Mouse (Mus musculus) bone marrow macrophage, adult 2 months (primary cell): ENCODE measurements around the gene Nod1. TPM values are rescaled to one million over a fixed set of nuclear protein-coding genes. Genes with fewer than 3 reads are reported as not detected.
"Not testable (repeated sequence)": the region's sequence is repeated elsewhere in the genome, so short reads cannot be mapped to it uniquely, and the experiment has no call there.

Experiments used
- H3K27ac ChIP-seq: 2 replicates; pipeline ENCODE4 v1.5.1; 2012; ENCODE audit warnings: low read depth, low read length; ENCODE audit not compliant: insufficient read depth
- H3K4me1 ChIP-seq: 2 replicates; pipeline ENCODE4 v1.6.1; 2012; ENCODE audit warnings: low read length; ENCODE audit not compliant: control insufficient read depth, insufficient read depth
- H3K4me3 ChIP-seq: 2 replicates; pipeline ENCODE4 v1.5.1; 2012; ENCODE audit warnings: mild to moderate bottlenecking, low read length, moderate library complexity; ENCODE audit not compliant: insufficient read depth
- CTCF ChIP-seq: IDR thresholded peaks from 2 replicates; pipeline ENCODE4 v1.5.1; 2012; ENCODE audit warnings: low read depth, mild to moderate bottlenecking, low read length, moderate library complexity
- POLR2A ChIP-seq: IDR thresholded peaks from 2 replicates; pipeline ENCODE4 v1.6.1; 2012; ENCODE audit warnings: mild to moderate bottlenecking, low read depth, low read length, borderline replicate concordance
- polyA plus RNA-seq: library from polyadenylated mRNA; stranded (reverse); fragments of >200 nt; gene quantifications from 2 replicates; pipeline ENCODE4 v1.2.4, GENCODE M21; 2012; ENCODE audit not compliant: missing spikeins, insufficient read depth, insufficient read length

Gene Nod1
- polyA plus RNA-seq, 1 experiment, result 23.9 TPM

DNA sequence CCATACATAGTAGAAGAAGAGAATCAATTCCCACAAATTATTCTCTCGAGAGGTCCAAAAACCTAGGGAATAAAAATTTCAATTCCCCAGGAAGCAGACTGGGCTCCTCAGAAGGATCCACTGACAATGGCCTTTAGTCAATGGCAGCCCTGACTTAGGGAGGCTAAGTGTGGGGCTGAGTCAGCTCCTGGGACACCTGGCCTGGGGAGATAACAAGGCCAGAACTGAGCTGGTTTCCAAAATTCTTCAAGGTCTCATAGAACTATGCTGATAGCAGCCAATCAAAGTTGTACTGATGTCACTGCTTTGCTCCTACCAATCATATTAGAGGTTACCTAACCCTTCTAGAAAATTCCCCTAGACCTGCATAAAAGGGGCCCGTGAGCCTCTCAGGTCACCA lies 8.8 kb downstream of the Nod1 start:
- Histone ChIP-seq H3K4me3 (no peak overlapping the region), H3K4me1 (peaks cover 13% of the 10 kb centered on the region), H3K27ac (no peak overlapping the region)
- no peak for TF ChIP-seq POLR2A
- no peak for TF ChIP-seq CTCF

DNA sequence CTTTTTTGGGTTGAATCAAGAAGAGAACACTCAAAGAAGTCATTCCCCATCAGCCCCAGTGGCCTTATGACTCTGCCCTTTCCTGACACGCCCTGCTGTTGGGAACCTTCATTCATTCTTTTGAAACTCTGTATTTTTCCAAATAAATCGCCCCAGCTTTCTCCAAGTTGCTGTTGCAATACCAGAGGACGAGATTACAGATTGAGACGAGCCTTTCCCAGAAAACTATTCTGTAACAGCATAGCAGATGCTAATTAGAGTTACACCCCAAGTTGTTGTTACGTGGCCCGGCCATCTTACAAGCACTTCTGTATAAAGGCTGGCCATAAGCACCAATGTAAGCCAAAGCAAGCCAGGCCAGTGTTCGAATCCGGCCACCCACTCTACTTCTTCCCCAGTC lies 14.8 kb downstream of the Nod1 start:
- TF ChIP-seq CTCF, result no peak
- TF ChIP-seq POLR2A, result no peak
- Histone ChIP-seq H3K4me1 (peaks cover 54% of the 10 kb centered on the region), H3K27ac (peak overlapping the region; percentile 12; the same call in 1 of the 2 replicates), H3K4me3 (no peak overlapping the region)

DNA sequence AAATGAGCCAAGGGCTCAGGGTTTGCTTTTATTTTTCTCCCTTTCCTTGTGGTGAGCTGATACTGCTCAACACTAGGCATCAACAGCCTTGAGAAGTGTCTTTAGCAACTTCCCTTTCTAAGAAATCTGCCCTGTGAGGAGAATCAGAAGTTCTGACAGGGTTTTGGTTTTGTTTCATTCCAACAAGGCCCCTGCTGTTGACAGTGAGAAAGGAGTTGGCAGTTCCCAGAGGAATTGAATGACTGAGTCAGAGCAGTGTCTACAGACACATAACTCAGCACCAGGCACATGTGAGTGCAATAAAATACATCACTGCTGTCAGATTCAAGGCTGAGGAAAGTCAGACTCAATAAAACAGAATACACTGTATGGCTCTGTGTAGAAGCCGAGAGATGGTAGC lies 16.0 kb downstream of the Nod1 start:
- H3K4me1 ChIP-seq, result peaks cover 57% of the 10 kb centered on the region
- H3K27ac ChIP-seq, result peak overlapping the region; percentile 97
- H3K4me3 ChIP-seq, result no peak overlapping the region
- TF ChIP-seq CTCF (no peak), POLR2A (no peak)

DNA sequence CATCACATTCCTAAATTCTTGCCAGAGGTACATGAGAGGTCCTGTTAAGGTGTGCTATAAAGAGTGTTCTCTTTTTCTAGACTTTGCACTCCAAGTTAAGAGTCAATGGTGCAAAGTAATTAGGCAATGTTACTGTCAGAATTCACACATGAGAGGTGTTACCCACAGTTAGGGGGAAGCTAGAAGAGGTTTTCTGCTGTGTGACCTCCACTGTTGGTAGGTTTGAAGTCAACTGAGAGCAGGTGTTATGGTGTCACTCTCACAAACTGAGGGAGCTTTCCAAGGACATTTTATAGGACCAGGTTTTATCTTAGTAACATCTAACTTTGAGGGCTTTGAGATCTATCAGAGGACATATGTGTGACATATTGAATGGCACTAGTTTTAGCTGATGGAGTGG lies 16.5 kb downstream of the Nod1 start:
- Histone ChIP-seq H3K4me1 (peaks cover 57% of the 10 kb centered on the region), H3K27ac (peak overlapping the region; percentile 97), H3K4me3 (no peak overlapping the region)
- no peak for TF ChIP-seq CTCF

DNA sequence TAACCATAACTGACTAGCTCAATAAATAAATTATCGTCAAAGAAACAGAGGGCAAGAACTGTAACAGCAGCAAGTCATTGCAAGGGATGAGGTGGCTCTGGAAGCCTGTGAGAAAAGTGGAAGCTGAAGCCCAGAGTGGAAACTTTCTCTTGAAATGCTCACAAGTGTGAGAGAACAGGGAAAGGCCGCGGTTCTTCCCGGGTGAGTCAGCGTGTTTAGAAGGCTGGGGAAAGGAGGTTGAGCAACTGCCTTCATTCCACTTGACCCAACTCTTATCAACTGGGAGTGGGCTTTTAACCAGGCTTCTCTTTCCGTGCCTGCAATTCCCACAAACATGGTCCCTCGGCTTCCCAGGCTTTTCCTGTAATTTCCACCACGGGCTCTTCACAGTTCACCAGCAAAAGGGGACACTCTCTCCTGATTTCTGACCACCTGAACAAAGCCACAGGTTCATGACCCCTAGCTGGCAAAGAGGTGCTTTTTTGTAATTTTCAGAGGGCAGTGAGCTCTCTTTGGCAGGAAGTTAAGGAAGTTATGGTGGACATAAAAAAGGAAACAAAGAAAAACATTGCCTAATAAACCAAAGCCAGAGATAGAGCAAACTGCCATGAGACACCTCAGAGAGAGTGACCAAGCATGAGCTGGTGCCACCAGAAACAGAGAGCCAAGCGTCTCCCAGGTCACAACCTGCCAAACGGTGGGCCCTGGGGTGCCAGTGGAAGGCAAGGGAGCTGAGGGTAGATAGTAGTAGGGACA lies 17.6 kb downstream of the Nod1 start:
- H3K4me1 ChIP-seq, result peaks cover 50% of the 10 kb centered on the region
- H3K27ac ChIP-seq, result peak overlapping the region; percentile 97
- TF ChIP-seq CTCF (no peak), POLR2A (no peak)
- H3K4me3 ChIP-seq, result no peak overlapping the region; the same call in 1 of the 2 replicates

DNA sequence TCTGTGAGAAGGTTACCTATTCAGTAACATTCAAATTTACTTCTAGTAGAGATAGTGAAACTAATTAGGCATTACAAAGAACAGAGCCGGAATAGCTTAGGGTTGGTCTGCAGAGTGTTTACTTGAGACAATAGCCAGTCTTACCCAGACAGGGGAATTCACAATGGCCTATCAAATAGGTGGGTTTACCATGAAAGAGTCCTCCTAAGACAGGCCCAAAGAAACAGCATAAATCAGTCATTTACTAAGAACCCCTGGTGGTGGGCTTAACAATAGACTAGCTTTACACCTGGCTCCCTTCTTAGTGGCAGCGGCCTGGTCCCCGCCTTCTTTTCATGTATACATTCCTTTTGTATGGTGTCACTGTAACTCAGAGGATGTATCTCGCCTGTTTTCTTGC lies 19.0 kb downstream of the Nod1 start:
- H3K27ac ChIP-seq, H3K4me3 ChIP-seq: not testable (repeated sequence)
- peaks cover 52% of the 10 kb centered on the region for H3K4me1 ChIP-seq

DNA sequence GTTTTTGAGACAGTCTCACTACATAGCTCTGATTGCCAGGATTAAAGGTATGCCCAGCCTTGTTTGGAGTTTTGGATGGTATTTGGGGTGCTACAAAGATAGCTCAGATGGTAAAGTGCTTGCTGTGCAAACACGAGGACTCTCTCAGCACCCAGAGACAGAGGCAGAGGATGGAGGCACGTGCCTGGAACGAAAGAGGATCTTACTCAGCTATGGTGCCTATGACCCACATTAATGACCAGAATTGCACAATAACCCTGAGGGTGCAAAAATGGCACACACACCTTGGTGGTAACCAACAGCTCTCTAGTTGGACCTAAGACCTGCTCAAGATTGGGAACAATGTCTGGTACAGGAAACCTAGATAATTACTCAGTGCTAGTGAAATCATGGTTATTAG lies 19.9 kb downstream of the Nod1 start:
- no peak overlapping the region for H3K27ac ChIP-seq
- H3K4me3 ChIP-seq, result no peak overlapping the region
- peaks cover 54% of the 10 kb centered on the region for H3K4me1 ChIP-seq
- TF ChIP-seq CTCF (no peak), POLR2A (no peak)

DNA sequence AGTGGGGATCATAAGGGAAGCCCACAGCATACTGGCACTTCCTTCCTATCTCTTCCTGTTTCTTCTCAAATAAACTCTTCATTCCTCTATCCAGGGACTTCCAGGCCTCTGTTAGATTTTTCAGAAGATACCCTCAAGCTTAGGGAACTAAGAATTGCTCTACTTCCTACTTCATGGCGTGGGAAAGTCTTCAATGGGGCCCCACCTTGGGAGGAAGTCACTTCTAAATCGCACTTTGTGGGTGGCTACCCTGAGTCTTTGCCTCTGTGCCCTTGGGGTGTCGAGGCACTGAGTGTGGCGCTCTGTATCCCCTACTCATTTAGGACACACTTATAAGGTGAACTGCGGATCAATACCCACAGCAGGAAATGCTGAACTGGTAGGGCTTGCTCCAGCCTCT lies 23.7 kb downstream of the Nod1 start:
- Histone ChIP-seq H3K4me1 (peaks cover 39% of the 10 kb centered on the region), H3K27ac (peak overlapping the region; percentile 62), H3K4me3 (no peak overlapping the region)
- TF ChIP-seq CTCF (no peak), POLR2A (no peak)

DNA sequence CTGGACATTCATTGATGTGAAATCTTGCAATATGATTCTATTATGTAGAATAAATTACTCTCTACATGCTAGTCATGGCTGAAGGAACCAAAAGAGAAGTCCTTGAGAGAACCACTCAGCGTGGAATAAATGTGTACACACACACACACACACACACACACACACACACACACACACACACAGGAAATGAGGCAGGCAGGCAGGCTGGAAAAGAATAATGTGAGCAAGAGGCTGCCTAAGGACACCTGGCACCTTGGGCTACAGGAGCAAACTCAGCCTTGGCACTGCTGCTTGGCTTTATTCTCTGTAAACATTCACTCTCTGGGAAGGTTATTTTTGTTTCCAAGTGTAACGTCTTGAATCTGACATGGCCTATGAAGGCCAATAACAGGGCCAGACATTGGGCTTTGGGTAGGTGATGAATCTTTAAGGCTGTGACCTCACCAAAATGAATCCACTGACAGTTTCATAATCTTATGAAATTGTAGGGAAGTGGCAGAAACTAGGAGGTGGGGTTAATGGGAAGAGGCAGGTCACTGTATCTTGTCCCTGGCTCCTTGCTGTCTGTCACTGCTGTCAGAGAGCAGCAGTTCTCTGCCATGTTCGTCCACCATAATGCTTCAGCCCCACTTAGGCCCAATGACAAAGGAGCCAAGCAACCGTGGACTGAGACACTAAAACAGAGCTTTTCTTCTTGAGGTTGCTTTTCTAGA lies 26.0 kb downstream of the Nod1 start:
- Histone ChIP-seq H3K4me3 (no peak overlapping the region), H3K4me1 (peaks cover 42% of the 10 kb centered on the region), H3K27ac (no peak overlapping the region)
- TF ChIP-seq CTCF (no peak), POLR2A (no peak)

DNA sequence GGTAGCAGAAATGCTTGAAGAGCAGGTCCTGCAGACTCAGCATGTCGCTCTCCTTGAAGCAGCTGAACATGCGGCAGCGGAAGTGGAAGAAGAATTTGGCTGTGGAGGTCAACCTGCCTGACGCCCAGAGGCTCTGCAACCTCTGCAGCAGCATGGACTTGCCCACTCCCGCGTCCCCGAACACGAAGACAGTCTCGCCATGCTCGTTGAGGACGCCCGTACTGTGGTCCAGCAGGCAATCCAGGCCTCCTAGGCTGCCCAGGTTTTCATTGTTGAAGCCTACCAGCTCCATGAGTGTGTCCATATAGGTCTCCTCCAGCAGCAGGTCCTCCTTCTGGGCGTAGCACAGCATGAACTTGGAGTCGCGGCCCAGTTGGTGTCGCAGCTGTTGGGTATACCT lies 27.9 kb downstream of the Nod1 start:
- Histone ChIP-seq H3K4me1 (peaks cover 60% of the 10 kb centered on the region), H3K27ac (no peak overlapping the region), H3K4me3 (no peak overlapping the region)
- TF ChIP-seq CTCF (no peak), POLR2A (no peak)
